Mouse (Mus musculus): ENCODE measurements at regions not wholly inside any gene's neighbourhood (a gene's known extent, or its start where the extent isn't known, plus 50 kb on each side); places are given as distances from the start of the nearest gene placed in this dataset.

DNA sequence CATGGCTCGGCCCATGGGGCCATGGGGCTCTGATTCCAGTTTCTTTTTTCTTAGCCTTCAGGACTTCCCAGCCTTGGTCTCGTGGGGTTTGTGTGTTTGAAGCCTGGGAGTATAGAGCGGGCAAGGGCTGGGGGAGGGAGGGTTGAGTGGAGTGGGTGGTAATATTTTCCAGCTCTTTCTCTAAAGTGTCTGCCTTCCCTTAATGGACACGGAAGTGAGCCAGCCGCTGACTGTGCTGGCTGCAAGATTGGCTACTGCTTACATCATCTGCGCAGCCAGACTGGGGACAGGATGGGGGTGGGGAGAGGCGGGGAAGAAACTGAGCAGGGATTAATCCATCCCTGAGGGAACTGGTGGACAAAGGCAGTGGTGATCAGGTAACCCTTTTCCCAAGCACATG lies 52.3 kb downstream of the Tnp1 start:
- peak; percentile 66 for DNase-seq (ENCODE audit: low read depth)

GRCm38 (mm10) chr1:72960241-72960653 lies 55.5 kb downstream of the Tnp1 start:
- DNase-seq (ENCODE audit: low read depth): no peak

DNA sequence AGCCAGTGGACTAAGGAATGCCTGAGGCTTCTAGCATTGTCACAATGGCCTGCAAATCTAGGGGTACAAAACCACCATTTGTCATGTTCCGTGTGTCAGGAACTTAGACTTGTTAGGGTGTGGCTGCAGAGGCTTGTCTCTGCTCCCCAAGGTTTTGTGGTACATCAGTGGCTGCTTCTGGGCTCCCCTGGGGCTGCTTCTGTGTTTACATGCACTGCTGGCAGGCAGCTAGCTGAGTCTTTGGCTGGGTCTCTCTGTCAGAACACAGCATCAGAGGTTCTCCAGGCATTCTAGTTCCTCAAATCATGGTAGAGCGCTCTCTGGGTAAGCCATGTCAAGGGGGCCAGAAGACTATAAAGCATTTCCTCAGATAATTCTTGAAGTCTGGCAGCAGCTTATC lies 60.3 kb downstream of the Tnp1 start:
- no peak for DNase-seq (ENCODE audit: low read depth)

DNA sequence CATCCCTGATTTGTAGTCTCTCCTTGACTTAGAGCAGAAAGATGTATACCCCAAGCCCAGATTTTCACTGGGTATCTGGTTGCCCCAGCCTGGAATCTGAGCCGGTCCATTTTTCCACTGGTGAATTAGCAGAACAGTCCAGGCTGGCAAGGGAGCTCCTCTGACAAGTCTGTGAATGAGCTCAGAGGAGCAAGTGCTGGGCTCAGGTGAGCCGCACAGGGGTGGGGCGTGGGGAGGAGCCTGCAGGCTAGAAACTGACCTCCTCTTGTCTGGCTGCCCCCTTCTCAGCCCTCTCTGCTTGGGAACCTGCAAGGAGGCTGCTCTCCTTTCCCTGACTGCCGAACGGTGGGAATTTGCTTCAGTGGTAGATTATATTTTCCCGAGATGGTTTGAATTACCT lies 62.8 kb downstream of the Tnp1 start:
- DNase-seq (ENCODE audit: low read depth): no peak

DNA sequence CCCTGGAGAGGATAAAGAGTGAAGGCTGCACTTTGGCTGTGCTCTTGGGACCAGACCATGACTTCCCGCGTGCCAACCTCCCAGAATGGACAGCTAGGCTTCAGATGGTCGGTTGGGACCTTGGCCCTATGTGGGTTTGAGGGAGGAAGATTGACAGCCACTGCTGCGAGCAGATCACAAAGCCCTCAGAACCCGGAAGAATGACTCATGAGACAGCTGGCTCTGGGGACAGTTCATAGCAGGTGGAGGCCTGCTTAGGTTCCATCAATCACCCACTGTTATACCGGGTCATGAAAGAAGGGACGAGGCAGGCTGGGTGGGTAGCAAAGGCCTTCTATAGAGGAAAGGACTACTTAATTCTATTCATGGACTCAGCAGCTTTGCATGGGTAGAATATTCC lies 63.9 kb downstream of the Tnp1 start:
- DNase-seq (ENCODE audit: low read depth): no peak

DNA sequence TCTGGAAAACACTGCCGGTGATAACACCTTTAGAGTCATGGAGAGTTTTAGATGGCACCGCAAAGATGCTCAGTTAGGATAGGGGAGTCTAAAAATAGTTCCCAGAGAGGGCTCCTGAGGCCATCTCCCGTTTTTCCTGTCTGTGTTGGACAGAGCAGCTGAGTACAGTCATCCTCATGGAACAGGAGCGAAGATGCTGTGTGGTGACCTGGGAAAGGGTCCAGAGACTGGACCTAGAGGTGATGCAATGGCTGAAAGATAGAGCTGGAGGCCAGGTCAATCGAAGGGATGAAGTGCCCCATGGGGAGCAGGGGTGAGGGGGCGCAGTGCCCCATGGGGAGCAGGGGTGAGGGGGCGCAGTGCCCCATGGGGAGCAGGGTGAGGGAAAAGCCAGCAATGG lies 64.3 kb downstream of the Tnp1 start:
- no peak for DNase-seq (ENCODE audit: low read depth)

DNA sequence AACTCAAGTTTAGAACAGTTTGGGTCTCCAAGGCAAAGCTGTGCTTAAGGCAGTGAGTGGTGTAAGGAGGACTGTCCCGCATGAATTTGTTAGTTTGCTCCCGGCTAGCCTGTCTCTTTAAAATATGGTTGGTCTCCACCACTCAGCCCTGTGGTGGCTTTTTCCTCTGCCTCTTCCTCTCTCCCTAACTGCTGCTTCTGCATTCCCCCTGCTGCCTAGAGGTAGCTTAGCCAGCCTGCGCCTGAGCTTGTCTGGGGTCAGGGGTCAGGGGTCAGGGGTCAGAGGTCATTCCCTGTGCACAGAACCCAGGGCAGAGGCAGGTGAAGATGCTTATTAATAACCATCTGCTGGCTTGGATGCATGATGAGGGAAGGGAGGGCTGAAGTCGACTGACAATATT lies 69.5 kb downstream of the Tnp1 start:
- DNase-seq (ENCODE audit: low read depth): no peak

DNA sequence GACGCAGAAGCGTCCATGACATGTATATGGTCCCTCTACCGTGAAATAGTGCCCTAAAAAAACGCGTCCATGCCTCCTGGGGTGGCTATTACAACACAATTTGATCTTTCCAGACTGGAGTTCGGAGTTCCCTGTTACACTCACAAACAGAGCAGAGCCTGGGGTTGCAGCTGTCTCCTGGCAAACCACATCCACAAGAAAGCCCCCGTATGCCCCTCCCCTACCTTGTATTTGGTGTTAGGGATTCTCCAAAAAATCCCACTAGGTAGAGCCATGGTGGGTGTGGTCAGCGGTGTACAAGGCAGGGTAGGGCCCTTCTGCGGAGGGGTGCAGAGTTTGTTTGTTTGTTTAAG lies 70.0 kb downstream of the Tnp1 start:
- no peak for DNase-seq (ENCODE audit: low read depth)

DNA sequence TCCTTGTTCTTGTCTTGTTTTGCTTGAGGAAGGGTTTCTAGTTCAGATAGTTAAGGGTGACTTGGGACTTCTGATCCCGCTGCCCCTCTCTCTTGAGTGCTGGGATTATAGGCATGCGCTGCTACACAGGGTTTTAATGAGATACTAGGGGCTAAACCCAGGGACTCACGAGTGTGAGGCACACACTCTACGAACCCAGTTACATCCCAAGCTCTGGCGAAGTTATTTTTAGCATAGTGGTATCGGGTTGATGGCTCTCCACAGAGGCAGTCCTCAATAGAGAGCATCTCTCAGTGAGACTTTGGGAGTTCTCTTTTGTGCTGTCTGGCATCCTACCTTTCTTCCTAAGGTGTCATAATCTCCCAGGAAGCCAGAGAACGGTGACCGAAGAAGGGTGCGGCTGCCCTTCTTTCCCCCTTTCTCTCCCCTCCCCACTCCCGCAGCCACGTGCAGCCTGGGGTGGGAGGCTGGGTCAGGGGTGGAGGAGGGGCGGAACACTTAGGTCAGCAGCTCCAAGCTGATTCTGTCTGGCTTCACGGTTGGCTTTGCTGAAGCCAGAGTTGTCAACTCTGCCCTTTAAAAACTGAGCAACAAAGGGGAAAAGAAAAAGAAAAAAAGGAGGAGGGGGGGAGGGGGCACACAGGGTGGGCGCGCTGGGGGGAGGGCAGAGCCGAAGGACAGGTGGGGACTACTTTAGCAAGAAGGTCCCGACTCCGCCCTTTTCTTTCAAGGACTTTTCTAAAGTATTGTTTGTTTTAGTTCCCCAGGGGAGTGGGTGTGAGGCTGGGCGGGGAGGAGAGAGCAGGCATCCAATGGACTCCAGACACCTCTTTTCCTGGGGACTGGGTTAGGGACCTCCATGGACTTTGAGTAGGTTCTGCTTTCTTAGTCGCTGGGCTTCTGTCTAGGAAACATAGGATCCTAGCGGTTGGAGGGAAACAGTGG lies 70.4 kb upstream of the Igfbp5 start:
- no peak for DNase-seq (ENCODE audit: low read depth)

GRCm38 (mm10) chr1:72944221-72944620 lies 69.5 kb upstream of the Igfbp5 start:
- no peak for DNase-seq (ENCODE audit: low read depth)

DNA sequence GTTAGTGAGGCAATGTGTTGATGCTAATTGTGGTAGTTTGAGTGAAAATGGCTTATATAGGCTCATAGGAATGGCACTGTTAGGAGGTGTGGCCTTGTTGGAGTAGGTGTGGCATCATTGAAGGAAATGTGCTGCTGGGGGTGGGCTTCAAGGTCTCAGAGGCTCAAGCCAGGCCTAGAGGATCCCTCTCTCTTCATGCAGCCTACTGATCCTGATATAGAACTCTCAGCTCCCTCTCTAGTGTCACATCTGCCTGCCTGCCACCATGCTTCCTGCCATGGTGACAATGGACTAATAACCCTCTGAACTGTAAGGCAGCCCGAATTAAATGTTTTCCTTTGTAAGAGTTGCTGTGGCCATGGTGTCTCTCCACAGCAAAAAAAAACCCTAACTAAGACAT lies 68.4 kb upstream of the Igfbp5 start:
- no peak for DNase-seq (ENCODE audit: low read depth)

- peak; percentile 61 for DNase-seq (ENCODE audit: low read depth)
Observed at GRCm38 (mm10) chr1:72942351-72942750, 67.7 kb upstream of the Igfbp5 start.

DNA sequence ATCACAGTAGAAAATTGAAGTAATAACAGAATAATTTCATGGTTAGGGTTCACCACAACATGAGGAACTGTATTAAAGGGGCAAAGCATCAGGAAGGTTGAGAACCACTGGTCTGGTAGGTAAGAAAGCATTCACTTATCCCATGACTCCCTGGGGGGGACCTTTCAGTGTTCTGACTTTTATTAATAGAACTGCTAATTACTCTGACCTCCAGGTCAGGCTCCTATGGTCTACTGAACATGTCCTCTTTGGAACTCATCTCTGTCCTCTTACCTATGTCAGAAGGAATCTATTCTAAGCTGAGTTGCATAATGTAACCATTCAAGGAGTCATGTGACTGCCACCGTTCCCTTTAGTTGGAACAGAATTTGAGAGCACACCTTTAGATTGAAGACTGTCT lies 65.3 kb upstream of the Igfbp5 start:
- DNase-seq (ENCODE audit: low read depth): no peak

DNA sequence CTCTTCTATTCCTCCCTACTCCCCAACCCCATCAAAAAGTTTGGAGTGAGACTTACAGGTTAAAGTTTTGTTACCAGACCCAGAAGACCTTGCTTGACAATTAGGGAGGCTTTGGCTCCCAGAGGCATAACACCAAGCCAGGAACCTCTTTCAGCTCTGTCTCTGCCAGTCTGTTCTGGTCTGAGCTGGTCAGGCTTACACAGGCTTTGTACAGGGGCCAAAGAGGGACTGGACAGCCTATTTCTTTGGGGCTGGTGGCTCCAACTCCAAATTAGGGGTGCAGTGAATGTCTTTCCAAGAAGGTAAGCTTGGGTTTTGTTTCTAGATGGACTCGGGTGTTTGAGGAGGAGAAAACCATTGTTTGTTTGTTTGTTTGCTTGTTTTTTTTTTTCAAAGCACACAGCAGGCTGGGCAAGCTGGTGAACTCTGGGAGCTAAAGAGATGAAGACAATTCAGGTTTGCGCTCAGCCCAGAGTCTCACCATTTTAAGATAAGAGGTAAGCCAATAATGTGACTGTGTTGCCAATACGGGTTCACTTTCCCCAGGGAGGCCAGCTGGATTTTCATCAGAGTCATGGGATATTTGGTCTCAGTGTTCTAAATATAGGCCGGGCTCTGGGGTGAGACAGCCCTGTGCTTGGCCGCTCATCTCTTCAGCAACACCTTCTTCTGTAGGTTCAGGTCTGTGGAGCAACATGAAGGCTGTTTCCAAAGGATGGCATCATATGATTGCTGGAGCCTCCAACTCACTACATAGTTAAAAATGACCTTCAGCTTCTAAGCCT lies 62.2 kb upstream of the Igfbp5 start:
- DNase-seq (ENCODE audit: low read depth): no peak

DNA sequence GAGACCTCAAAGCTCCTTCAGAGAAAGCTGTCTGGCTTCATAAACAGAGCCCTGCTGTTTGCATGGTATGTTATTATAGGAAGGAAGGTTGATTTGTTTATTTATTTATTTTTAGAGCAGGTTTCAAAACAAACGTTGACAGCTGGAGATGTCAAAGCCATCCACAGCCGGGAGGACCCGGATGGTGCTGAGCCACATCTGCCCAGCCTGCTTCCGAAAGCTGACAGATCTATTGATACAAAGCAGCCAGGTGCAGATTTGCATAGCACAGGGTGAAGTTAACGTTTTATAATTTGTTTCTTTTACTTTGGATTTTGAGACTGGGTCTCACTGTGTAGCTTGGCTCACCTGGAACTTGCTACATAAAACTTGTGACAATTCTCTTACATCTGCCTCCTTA lies 61.5 kb upstream of the Igfbp5 start:
- DNase-seq (ENCODE audit: low read depth): no peak

DNA sequence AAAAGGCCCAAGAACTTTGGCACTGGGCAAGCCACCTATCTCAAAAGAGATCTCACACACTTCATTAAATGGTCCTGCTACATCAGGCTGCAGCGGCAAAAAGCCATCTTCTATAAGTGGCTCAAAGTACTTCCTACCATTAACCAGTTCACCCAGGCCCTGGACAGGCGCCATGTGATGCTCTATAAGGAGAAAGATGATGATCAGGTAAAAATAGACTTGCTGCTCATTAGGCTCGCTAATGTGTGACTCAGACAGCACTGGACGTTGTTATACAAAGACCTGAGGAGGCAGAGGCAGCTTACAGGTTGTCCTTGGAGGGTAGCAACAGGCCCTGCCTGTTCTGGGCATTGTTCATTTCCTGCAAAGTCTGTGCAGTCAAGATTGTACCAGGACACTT lies 60.4 kb upstream of the Igfbp5 start:
- DNase-seq (ENCODE audit: low read depth): no peak

- no peak for DNase-seq (ENCODE audit: low read depth)
Observed at GRCm38 (mm10) chr1:72929774-72930173, 55.1 kb upstream of the Igfbp5 start.

Data from NIH3T3 (cell line).